Comparison of ENCODE assay signal across 17 mouse cellular contexts in genomic region chr3:96683496-96683895, GRCm38 (mm10). TPM values are rescaled to one million over a fixed set of nuclear protein-coding genes. Genes with fewer than 3 reads are reported as not detected.
"Had no signal": no experiment of that assay in that cellular context is flagged by ENCODE, and none has a peak within 500 bp of the region (broad histone marks: within the 10 kb centered on the region; RNA-seq: fewer than 3 reads in every experiment).

No protein-coding gene starts in this region.

- H3K4me3 ChIP-seq: lung, embryonic 15.5 days; midbrain, embryonic 13.5 days; midbrain, embryonic 15.5 days; neural tube, embryonic 12.5 days; stomach, embryonic 15.5 days had no signal

- H3K36me3 ChIP-seq: lung, embryonic 15.5 days; midbrain, embryonic 13.5 days; midbrain, embryonic 15.5 days; neural tube, embryonic 12.5 days; stomach, embryonic 15.5 days had no signal

- H3K9me3 ChIP-seq: lung, embryonic 15.5 days; megakaryocyte, embryonic 14.5 days; midbrain, embryonic 13.5 days; midbrain, embryonic 15.5 days; neural tube, embryonic 12.5 days; stomach, embryonic 15.5 days had no signal

- DNase-seq: lung, adult 2 months; lung, postnatal 14 days; lung, postnatal 36 days; right cerebral cortex, postnatal 14 days; thymus, adult 2 months; thymus, postnatal 25 days; thymus, postnatal 4 days had no signal

- H3K4me1 ChIP-seq: lung, embryonic 15.5 days had no signal

- H3K27me3 ChIP-seq: midbrain, embryonic 15.5 days had no signal

- H3K4me2 ChIP-seq: lung, embryonic 15.5 days; midbrain, embryonic 11.5 days; midbrain, embryonic 13.5 days; midbrain, embryonic 15.5 days; neural tube, embryonic 12.5 days; stomach, embryonic 15.5 days had no signal

- H3K27ac ChIP-seq: lung, embryonic 15.5 days; macrophage; midbrain, embryonic 13.5 days; midbrain, embryonic 15.5 days; neural tube, embryonic 12.5 days; stomach, embryonic 15.5 days; stomach, postnatal 0 days had no signal

- H3K9ac ChIP-seq: lung, embryonic 15.5 days; midbrain, embryonic 13.5 days; midbrain, embryonic 15.5 days; neural tube, embryonic 12.5 days; stomach, embryonic 15.5 days had no signal

RNA-seq across cellular contexts. Expression of gene Ankrd35, which starts 13.6 kb away (rescaled TPM):
- total RNA-seq: megakaryocyte progenitor cell, adult 5-6 weeks had no signal
